Mouse (Mus musculus): ENCODE results near the gene Hist1h2bb. TPM values are rescaled to one million over a fixed set of nuclear protein-coding genes. Genes with fewer than 3 reads are reported as not detected.
"Not testable (repeated sequence)": the region's sequence is repeated elsewhere in the genome, so short reads cannot be mapped to it uniquely, and the experiment has no call there.

The Hist1h2bb gene
- total and polyA plus RNA-seq, 3 experiments: 3.2 to 2,278 TPM; not detected in 1

DNA sequence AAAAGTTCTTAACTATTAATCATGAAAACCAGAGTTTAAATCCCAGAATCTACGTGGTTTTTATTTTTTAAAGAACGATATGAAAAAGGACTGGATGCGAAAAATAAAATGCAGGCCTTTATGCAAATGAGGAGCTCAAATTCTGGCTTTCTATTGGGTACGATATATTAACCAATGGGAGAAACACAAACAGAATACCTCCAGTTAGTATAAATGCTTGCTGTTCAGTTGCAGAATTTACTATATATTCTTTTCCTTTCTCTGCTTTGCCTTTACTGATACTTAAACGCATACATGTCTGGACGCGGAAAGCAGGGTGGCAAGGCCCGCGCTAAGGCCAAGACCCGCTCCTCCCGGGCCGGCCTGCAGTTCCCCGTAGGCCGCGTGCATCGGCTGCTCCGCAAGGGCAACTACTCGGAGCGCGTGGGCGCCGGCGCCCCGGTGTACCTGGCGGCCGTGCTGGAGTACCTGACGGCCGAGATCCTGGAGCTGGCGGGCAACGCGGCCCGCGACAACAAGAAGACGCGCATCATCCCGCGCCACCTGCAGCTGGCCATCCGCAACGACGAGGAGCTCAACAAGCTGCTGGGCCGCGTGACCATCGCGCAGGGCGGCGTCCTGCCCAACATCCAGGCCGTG is 4.4 kb downstream of the Hist1h2bb start, which contains the start of gene Hist1h2ab:
Gene Hist1h2ab, plus strand, starts transcription at position 288 of the 639 bp plus-strand sequence.
- H3K27ac ChIP-seq (ENCODE audit: control insufficient read depth, low read depth, low read length): peak within 1 kb of the TSS; percentile 91
- peak within 1 kb of the TSS; percentile 3 to 25; a peak in 3 of 4 replicates for H3K4me3 ChIP-seq (ENCODE audit: control insufficient read depth in 1 of 2, insufficient read depth in 1 of 2, low read depth in 2 of 2, low read length in 2 of 2)
- H3K4me1 ChIP-seq (ENCODE audit: control insufficient read depth in 1 of 2, insufficient read depth in 2 of 2, low read length in 2 of 2): peaks cover 0 to 23% of the 10 kb centered on the region in 2 experiments; a peak in 2 of 4 replicates
- peak; percentile 91 for DNase-seq (ENCODE audit: low read depth, low spot score)
- H3K9ac ChIP-seq (ENCODE audit: control insufficient read depth, low read depth, low read length, poor library complexity, severe bottlenecking): peak within 1 kb of the TSS; percentile 68
- H3K36me3 ChIP-seq (ENCODE audit: control insufficient read depth in 1 of 2, insufficient read depth in 2 of 2, low read length in 2 of 2): peaks cover 0 to 55% of the 10 kb centered on the region in 2 experiments; a peak in 2 of 4 replicates
- H3K79me2 ChIP-seq (ENCODE audit: control insufficient read depth, insufficient read depth, low read length, poor library complexity); H3K9me3 ChIP-seq (replicated peaks; ENCODE audit: insufficient read depth, low read length); H3K27me3 ChIP-seq (ENCODE audit: control insufficient read depth in 1 of 2, insufficient read depth in 2 of 2, low read length in 2 of 2): not testable (repeated sequence)
- TF ChIP-seq TBP (IDR thresholded peaks at IDR 0.05; ENCODE audit: low read depth, low read length) (peak; percentile 99), POLR2AphosphoS5 (IDR thresholded peaks at IDR 0.05; ENCODE audit: borderline replicate concordance, low read depth, low read length) (peak; percentile 99; the same call in 1 of the 2 replicates), POLR2A (IDR thresholded peaks at IDR 0.05; ENCODE audit: control insufficient read depth in 1 of 2, insufficient read depth in 1 of 2, low read depth in 1 of 2, low read length in 2 of 2, poor library complexity in 1 of 2) (peak; percentile 92 to 100), UBTF (IDR thresholded peaks at IDR 0.05; ENCODE audit: borderline replicate concordance, insufficient read depth, low read depth, low read length) (peak; percentile 98; the same call in 1 of the 2 replicates)

DNA sequence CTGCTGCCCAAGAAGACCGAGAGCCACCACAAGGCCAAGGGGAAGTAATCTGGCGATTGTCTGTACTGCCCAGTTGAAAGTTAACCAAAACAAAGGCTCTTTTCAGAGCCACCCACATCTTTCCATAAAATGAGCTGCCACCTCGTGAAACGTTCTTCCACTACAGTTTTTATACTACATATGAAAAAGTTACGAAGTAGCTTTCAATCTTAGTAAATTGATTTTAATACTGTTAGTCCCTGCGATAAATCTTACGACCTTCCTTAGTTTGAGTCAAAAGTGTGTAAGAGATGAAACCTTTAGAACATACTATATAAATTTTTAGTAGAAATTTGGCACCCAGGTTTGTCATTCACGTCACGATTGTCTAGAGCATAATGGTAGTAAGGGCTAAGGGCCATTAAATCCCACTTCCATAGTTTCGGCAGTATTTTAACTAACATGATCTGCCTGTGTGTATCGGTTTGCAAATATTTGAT is 5.0 kb downstream of the Hist1h2bb start:
- H3K4me3 ChIP-seq (ENCODE audit: control insufficient read depth in 1 of 2, insufficient read depth in 1 of 2, low read depth in 2 of 2, low read length in 2 of 2): peak overlapping the region; percentile 3 to 25; a peak in 3 of 4 replicates
- peaks cover 0 to 59% of the 10 kb centered on the region in 2 experiments; a peak in 2 of 4 replicates for H3K36me3 ChIP-seq (ENCODE audit: control insufficient read depth in 1 of 2, insufficient read depth in 2 of 2, low read length in 2 of 2)
- peaks cover 0 to 23% of the 10 kb centered on the region in 2 experiments; a peak in 2 of 4 replicates for H3K4me1 ChIP-seq (ENCODE audit: control insufficient read depth in 1 of 2, insufficient read depth in 2 of 2, low read length in 2 of 2)
- DNase-seq (ENCODE audit: low read depth, low spot score): peak; percentile 85
- H3K79me2 ChIP-seq (ENCODE audit: control insufficient read depth, insufficient read depth, low read length, poor library complexity): no peaks in the 10 kb centered on the region; the same call in 1 of the 2 replicates
- H3K9ac ChIP-seq (ENCODE audit: control insufficient read depth, low read depth, low read length, poor library complexity, severe bottlenecking): peak overlapping the region; percentile 68
- peak overlapping the region; percentile 91 for H3K27ac ChIP-seq (ENCODE audit: control insufficient read depth, low read depth, low read length)
- no peaks in the 10 kb centered on the region for H3K27me3 ChIP-seq (ENCODE audit: control insufficient read depth in 1 of 2, insufficient read depth in 2 of 2, low read length in 2 of 2)
- no peak for TF ChIP-seq MAZ (IDR thresholded peaks at IDR 0.05; ENCODE audit: low read depth, low read length)
- TF ChIP-seq MYB (IDR thresholded peaks at IDR 0.05; ENCODE audit: low read depth, low read length): no peak
- peak; percentile 89 to 99; a peak in 2 of 4 replicates for TF ChIP-seq POLR2A (IDR thresholded peaks at IDR 0.05; ENCODE audit: control insufficient read depth in 1 of 2, insufficient read depth in 1 of 2, low read depth in 1 of 2, low read length in 2 of 2, poor library complexity in 1 of 2)
- peak; percentile 14; the same call in 1 of the 2 replicates for TF ChIP-seq POLR2AphosphoS5 (IDR thresholded peaks at IDR 0.05; ENCODE audit: borderline replicate concordance, low read depth, low read length)
- H3K9me3 ChIP-seq (replicated peaks; ENCODE audit: insufficient read depth, low read length): no peaks in the 10 kb centered on the region

DNA sequence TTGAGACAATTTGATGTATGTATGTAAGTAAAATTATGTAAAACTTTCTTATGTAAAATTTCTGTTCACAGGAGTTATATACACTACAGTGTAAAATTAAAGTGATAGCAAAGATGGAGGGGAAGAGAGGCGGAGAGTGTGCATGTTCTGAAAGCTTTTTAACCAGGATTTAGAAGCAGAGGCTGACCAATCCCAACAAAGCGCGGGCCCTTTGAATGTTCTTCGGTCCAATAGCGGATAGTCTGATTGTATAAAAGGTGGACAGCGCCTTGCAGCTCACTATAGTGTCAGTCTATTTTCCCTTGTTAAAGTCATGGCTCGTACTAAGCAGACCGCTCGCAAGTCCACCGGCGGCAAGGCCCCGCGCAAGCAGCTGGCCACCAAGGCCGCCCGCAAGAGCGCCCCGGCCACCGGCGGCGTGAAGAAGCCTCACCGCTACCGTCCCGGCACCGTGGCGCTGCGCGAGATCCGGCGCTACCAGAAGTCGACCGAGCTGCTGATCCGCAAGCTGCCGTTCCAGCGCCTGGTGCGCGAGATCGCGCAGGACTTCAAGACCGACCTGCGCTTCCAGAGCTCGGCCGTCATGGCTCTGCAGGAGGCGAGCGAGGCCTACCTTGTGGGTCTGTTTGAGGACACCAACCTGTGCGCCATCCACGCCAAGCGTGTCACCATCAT is 5.7 kb downstream of the Hist1h2bb start, which contains the start of gene Hist1h3b:
Gene Hist1h3b, plus strand, starts transcription at position 201 of the 675 bp plus-strand sequence.
- not testable (repeated sequence) for H3K79me2 ChIP-seq (ENCODE audit: control insufficient read depth, insufficient read depth, low read length, poor library complexity); H3K9me3 ChIP-seq (replicated peaks; ENCODE audit: insufficient read depth, low read length); H3K27me3 ChIP-seq (ENCODE audit: control insufficient read depth in 1 of 2, insufficient read depth in 2 of 2, low read length in 2 of 2)
- Histone ChIP-seq H3K36me3 (ENCODE audit: control insufficient read depth in 1 of 2, insufficient read depth in 2 of 2, low read length in 2 of 2) (peaks cover 0 to 59% of the 10 kb centered on the region in 2 experiments; a peak in 2 of 4 replicates), H3K27ac (ENCODE audit: control insufficient read depth, low read depth, low read length) (peak within 1 kb of the TSS; percentile 95), H3K9ac (ENCODE audit: control insufficient read depth, low read depth, low read length, poor library complexity, severe bottlenecking) (peak within 1 kb of the TSS; percentile 72), H3K4me1 (ENCODE audit: control insufficient read depth in 1 of 2, insufficient read depth in 2 of 2, low read length in 2 of 2) (peaks cover 0 to 23% of the 10 kb centered on the region in 2 experiments; a peak in 2 of 4 replicates), H3K4me3 (ENCODE audit: control insufficient read depth in 1 of 2, insufficient read depth in 1 of 2, low read depth in 2 of 2, low read length in 2 of 2) (peak within 1 kb of the TSS; percentile 3 to 54)
- TF ChIP-seq POLR2A (IDR thresholded peaks at IDR 0.05; ENCODE audit: control insufficient read depth in 1 of 2, insufficient read depth in 1 of 2, low read depth in 1 of 2, low read length in 2 of 2, poor library complexity in 1 of 2) (peak; percentile 95 to 96; a peak in 3 of 4 replicates), POLR2AphosphoS5 (IDR thresholded peaks at IDR 0.05; ENCODE audit: borderline replicate concordance, low read depth, low read length) (0 out of 2 replicates have a peak, but pooled peaks have one; percentile 84), TBP (IDR thresholded peaks at IDR 0.05; ENCODE audit: low read depth, low read length) (peak; percentile 99), UBTF (IDR thresholded peaks at IDR 0.05; ENCODE audit: borderline replicate concordance, insufficient read depth, low read depth, low read length) (0 out of 2 replicates have a peak, but pooled peaks have one; percentile 57)
- DNase-seq (ENCODE audit: low read depth, low spot score): peak; percentile 97

Measured in MEL (cell line).